Mouse (Mus musculus): ENCODE data around the gene Cdh13. TPM values are rescaled to one million over a fixed set of nuclear protein-coding genes. Genes with fewer than 3 reads are reported as not detected.

Cdh13 gene
- polyA plus RNA-seq, 1 experiment from 2014 or later: 49.5 TPM

GRCm38 (mm10) chr8:118851361-118851760 lies 567.8 kb downstream of the Cdh13 start:
- peaks cover 10% of the 10 kb centered on the region; the same call in 1 of the 2 replicates for H3K4me1 ChIP-seq
- no peaks in the 10 kb centered on the region for H3K27me3 ChIP-seq
- H3K4me3 ChIP-seq: no peak overlapping the region
- H3K9me3 ChIP-seq (replicated peaks): no peaks in the 10 kb centered on the region
- H3K36me3 ChIP-seq (ENCODE audit: poor library complexity, severe bottlenecking): no peaks in the 10 kb centered on the region
- H3K9ac ChIP-seq: no peak overlapping the region
- 93% methylated on average over 10 of the region's 10 CpGs for WGBS
- no peak for ATAC-seq
- H3K27ac ChIP-seq: no peak overlapping the region
- no peak overlapping the region for H3K4me2 ChIP-seq

- no peaks in the 10 kb centered on the region for H3K27me3 ChIP-seq
- peaks cover 10% of the 10 kb centered on the region; the same call in 1 of the 2 replicates for H3K4me1 ChIP-seq
- H3K9me3 ChIP-seq (replicated peaks): no peaks in the 10 kb centered on the region
- no peak overlapping the region for H3K27ac ChIP-seq
- H3K9ac ChIP-seq: no peak overlapping the region
- 80% methylated on average over 12 of the region's 12 CpGs for WGBS
- no peak overlapping the region for H3K4me2 ChIP-seq
- H3K4me3 ChIP-seq: no peak overlapping the region
- no peak for ATAC-seq
- no peaks in the 10 kb centered on the region for H3K36me3 ChIP-seq (ENCODE audit: poor library complexity, severe bottlenecking)
Observed at GRCm38 (mm10) chr8:118852861-118853260, 569.3 kb downstream of the Cdh13 start.

GRCm38 (mm10) chr8:118854656-118855055 lies 571.1 kb downstream of the Cdh13 start:
- Histone ChIP-seq H3K9ac (no peak overlapping the region), H3K4me2 (no peak overlapping the region), H3K4me3 (no peak overlapping the region), H3K9me3 (replicated peaks) (no peaks in the 10 kb centered on the region), H3K4me1 (peaks cover 6% of the 10 kb centered on the region; the same call in 1 of the 2 replicates), H3K27ac (no peak overlapping the region), H3K27me3 (no peaks in the 10 kb centered on the region), H3K36me3 (ENCODE audit: poor library complexity, severe bottlenecking) (no peaks in the 10 kb centered on the region)
- WGBS: 93% methylated on average over 8 of the region's 8 CpGs
- no peak for ATAC-seq

GRCm38 (mm10) chr8:118866332-118866731 lies 582.8 kb downstream of the Cdh13 start:
- WGBS: 71% methylated on average over 6 of the region's 6 CpGs
- no peak overlapping the region for H3K4me2 ChIP-seq
- no peak overlapping the region for H3K4me3 ChIP-seq
- H3K36me3 ChIP-seq (ENCODE audit: poor library complexity, severe bottlenecking): no peaks in the 10 kb centered on the region
- H3K9ac ChIP-seq: no peak overlapping the region
- peak; percentile 38; the same call in 1 of the 2 replicates for ATAC-seq
- no peak overlapping the region for H3K27ac ChIP-seq
- no peaks in the 10 kb centered on the region for H3K9me3 ChIP-seq (replicated peaks)
- peaks cover 6% of the 10 kb centered on the region; the same call in 1 of the 2 replicates for H3K4me1 ChIP-seq
- no peaks in the 10 kb centered on the region for H3K27me3 ChIP-seq

GRCm38 (mm10) chr8:118870711-118871110 lies 587.2 kb downstream of the Cdh13 start:
- Histone ChIP-seq H3K36me3 (ENCODE audit: poor library complexity, severe bottlenecking) (no peaks in the 10 kb centered on the region), H3K27me3 (no peaks in the 10 kb centered on the region), H3K4me2 (no peak overlapping the region), H3K9ac (no peak overlapping the region), H3K27ac (no peak overlapping the region), H3K4me1 (peaks cover 6% of the 10 kb centered on the region; the same call in 1 of the 2 replicates), H3K9me3 (replicated peaks) (no peaks in the 10 kb centered on the region), H3K4me3 (no peak overlapping the region)
- no peak for ATAC-seq
- 90% methylated on average over 8 of the region's 8 CpGs for WGBS

- no peak overlapping the region for H3K9ac ChIP-seq
- H3K4me2 ChIP-seq: no peak overlapping the region
- no peaks in the 10 kb centered on the region for H3K36me3 ChIP-seq (ENCODE audit: poor library complexity, severe bottlenecking)
- H3K27ac ChIP-seq: peak overlapping the region; percentile 41
- peaks cover 16% of the 10 kb centered on the region for H3K4me1 ChIP-seq
- 76% methylated on average over 11 of the region's 11 CpGs for WGBS
- peaks cover 5% of the 10 kb centered on the region for H3K9me3 ChIP-seq (replicated peaks)
- H3K27me3 ChIP-seq: no peaks in the 10 kb centered on the region
- no peak for ATAC-seq
- no peak overlapping the region for H3K4me3 ChIP-seq
Observed at GRCm38 (mm10) chr8:118879939-118880825, 596.6 kb downstream of the Cdh13 start.

GRCm38 (mm10) chr8:118884296-118884695 lies 600.8 kb downstream of the Cdh13 start:
- ATAC-seq: no peak
- Histone ChIP-seq H3K27ac (no peak overlapping the region), H3K4me2 (no peak overlapping the region), H3K27me3 (no peaks in the 10 kb centered on the region), H3K9me3 (replicated peaks) (no peaks in the 10 kb centered on the region), H3K9ac (no peak overlapping the region), H3K4me1 (peaks cover 16% of the 10 kb centered on the region), H3K36me3 (ENCODE audit: poor library complexity, severe bottlenecking) (no peaks in the 10 kb centered on the region), H3K4me3 (no peak overlapping the region)
- WGBS: 45% methylated on average over 8 of the region's 8 CpGs

GRCm38 (mm10) chr8:118884988-118885387 lies 601.5 kb downstream of the Cdh13 start:
- H3K4me1 ChIP-seq: peaks cover 13% of the 10 kb centered on the region
- H3K4me3 ChIP-seq: no peak overlapping the region
- H3K27ac ChIP-seq: no peak overlapping the region
- no peak for ATAC-seq
- H3K4me2 ChIP-seq: no peak overlapping the region
- H3K36me3 ChIP-seq (ENCODE audit: poor library complexity, severe bottlenecking): no peaks in the 10 kb centered on the region
- H3K27me3 ChIP-seq: no peaks in the 10 kb centered on the region
- no peaks in the 10 kb centered on the region for H3K9me3 ChIP-seq (replicated peaks)
- H3K9ac ChIP-seq: no peak overlapping the region
- WGBS: 86% methylated on average over 11 of the region's 11 CpGs

GRCm38 (mm10) chr8:118902402-118902801 lies 618.9 kb downstream of the Cdh13 start:
- H3K27ac ChIP-seq: no peak overlapping the region
- ATAC-seq: no peak
- WGBS: 44% methylated on average over 11 of the region's 11 CpGs
- H3K4me3 ChIP-seq: no peak overlapping the region
- H3K9ac ChIP-seq: no peak overlapping the region
- no peaks in the 10 kb centered on the region for H3K27me3 ChIP-seq
- H3K4me1 ChIP-seq: peaks cover 18% of the 10 kb centered on the region
- H3K4me2 ChIP-seq: peak overlapping the region; percentile 49
- no peaks in the 10 kb centered on the region for H3K36me3 ChIP-seq (ENCODE audit: poor library complexity, severe bottlenecking)
- no peaks in the 10 kb centered on the region for H3K9me3 ChIP-seq (replicated peaks)

GRCm38 (mm10) chr8:118916513-118916912 lies 633.0 kb downstream of the Cdh13 start:
- 89% methylated on average over 3 of the region's 3 CpGs for WGBS

GRCm38 (mm10) chr8:118937412-118937811 lies 653.9 kb downstream of the Cdh13 start:
- ATAC-seq: no peak

More at GRCm38 (mm10) chr8:118916513-118916912, 633.0 kb downstream of the Cdh13 start:
- H3K9me3 ChIP-seq (replicated peaks): peaks cover 12% of the 10 kb centered on the region
- H3K9ac ChIP-seq: no peak overlapping the region
- H3K4me2 ChIP-seq: no peak overlapping the region
- H3K4me3 ChIP-seq: no peak overlapping the region
- H3K36me3 ChIP-seq (ENCODE audit: poor library complexity, severe bottlenecking): no peaks in the 10 kb centered on the region
- H3K4me1 ChIP-seq: 0 out of 2 replicates have a peak, but pooled peaks cover 9% of the 10 kb centered on the region
- ATAC-seq: no peak
- no peaks in the 10 kb centered on the region for H3K27me3 ChIP-seq
- no peak overlapping the region for H3K27ac ChIP-seq

GRCm38 (mm10) chr8:118938025-118938424 lies 654.5 kb downstream of the Cdh13 start:
- Histone ChIP-seq H3K27me3 (0 out of 2 replicates have a peak, but pooled peaks cover 4% of the 10 kb centered on the region), H3K4me2 (peak overlapping the region; percentile 31), H3K4me1 (peaks cover 11% of the 10 kb centered on the region), H3K36me3 (ENCODE audit: poor library complexity, severe bottlenecking) (no peaks in the 10 kb centered on the region), H3K27ac (no peak overlapping the region), H3K4me3 (no peak overlapping the region), H3K9ac (no peak overlapping the region), H3K9me3 (replicated peaks) (no peaks in the 10 kb centered on the region; the same call in 1 of the 2 replicates)
- ATAC-seq: no peak
- 8% methylated on average over 8 of the region's 8 CpGs for WGBS

More at GRCm38 (mm10) chr8:118937412-118937811, 653.9 kb downstream of the Cdh13 start:
- WGBS: 23% methylated on average over 11 of the region's 11 CpGs
- Histone ChIP-seq H3K4me3 (no peak overlapping the region), H3K4me2 (no peak overlapping the region), H3K36me3 (ENCODE audit: poor library complexity, severe bottlenecking) (no peaks in the 10 kb centered on the region), H3K9ac (no peak overlapping the region), H3K4me1 (peaks cover 11% of the 10 kb centered on the region), H3K27ac (no peak overlapping the region), H3K9me3 (replicated peaks) (no peaks in the 10 kb centered on the region; the same call in 1 of the 2 replicates), H3K27me3 (0 out of 2 replicates have a peak, but pooled peaks cover 4% of the 10 kb centered on the region)
